Mouse (Mus musculus) limb, embryonic 10.5 days (tissue): ENCODE results near the gene Znrd1as. TPM values are rescaled to one million over a fixed set of nuclear protein-coding genes. Genes with fewer than 3 reads are reported as not detected.
"Not testable (repeated sequence)": the region's sequence is repeated elsewhere in the genome, so short reads cannot be mapped to it uniquely, and the experiment has no call there.

Experiments
- DNase-seq: peaks from one replicate; pipeline ENCODE4 v3.0.0-alpha.2; 2017; ENCODE audit warnings: low spot score
- H3K27ac ChIP-seq: fragments of 300-500 bp; sonication (generic); 2 replicates; pipeline ENCODE4 v1.5.1; 2016; ENCODE audit warnings: mild to moderate bottlenecking
- H3K27me3 ChIP-seq: fragments of 300-500 bp; sonication (generic); 2 replicates; pipeline ENCODE4 v1.6.1; 2016; ENCODE audit warnings: low read depth, mild to moderate bottlenecking; ENCODE audit not compliant: poor library complexity, severe bottlenecking
- H3K36me3 ChIP-seq: fragments of 300-500 bp; sonication (generic); 2 replicates; pipeline ENCODE4 v1.6.1; 2016; ENCODE audit warnings: mild to moderate bottlenecking, moderate library complexity
- H3K4me1 ChIP-seq: fragments of 300-500 bp; sonication (generic); 2 replicates; pipeline ENCODE4 v1.6.1; 2016
- H3K4me3 ChIP-seq: fragments of 300-500 bp; sonication (generic); 2 replicates; pipeline ENCODE4 v1.5.1; 2016; ENCODE audit warnings: mild to moderate bottlenecking, moderate library complexity
- H3K9me3 ChIP-seq: fragments of 300-500 bp; sonication (generic); replicated peaks from 2 replicates; pipeline ENCODE4 v1.6.1; 2016; ENCODE audit warnings: mild to moderate bottlenecking
- WGBS: fragments of 180-500 bp; shearing (Covaris S2); methylation state at CpG from one replicate; pipeline ENCODE4 v1.1.7; 2016; 5-methylcytosine and 5-hydroxymethylcytosine counted together
- polyA plus RNA-seq: library from polyadenylated mRNA; unstranded; fragments of >200 nt; fragmentation: Nextera tagmentation; extraction: Ambion mirVana; gene quantifications from 2 replicates; pipeline ENCODE4 v1.2.1, GENCODE M21; 2016

Znrd1as gene
- polyA plus RNA-seq, 1 experiment from 2014 or later: 9.5 TPM

GRCm38 (mm10) chr17:36961125-36961524, 2.7 kb downstream of the Znrd1as start:
- H3K9me3 ChIP-seq: no peaks in the 10 kb centered on the region
- peaks cover 8% of the 10 kb centered on the region for H3K36me3 ChIP-seq
- H3K27ac ChIP-seq: no peak overlapping the region
- no peaks in the 10 kb centered on the region for H3K27me3 ChIP-seq
- DNase-seq: no peak
- H3K4me3 ChIP-seq: no peak overlapping the region
- H3K4me1 ChIP-seq: peaks cover 12% of the 10 kb centered on the region
- WGBS: 79% methylated on average over 1 of the region's 1 CpGs

GRCm38 (mm10) chr17:36966875-36967274, 8.5 kb downstream of the Znrd1as start:
- no peak overlapping the region for H3K27ac ChIP-seq
- no peak for DNase-seq
- H3K9me3 ChIP-seq: no peaks in the 10 kb centered on the region
- H3K36me3 ChIP-seq: no peaks in the 10 kb centered on the region
- no peaks in the 10 kb centered on the region for H3K4me1 ChIP-seq
- 91% methylated on average over 1 of the region's 1 CpGs for WGBS
- H3K4me3 ChIP-seq: no peak overlapping the region
- no peaks in the 10 kb centered on the region for H3K27me3 ChIP-seq

- Histone ChIP-seq H3K27ac (no peak overlapping the region), H3K4me1 (no peaks in the 10 kb centered on the region), H3K9me3 (no peaks in the 10 kb centered on the region), H3K27me3 (no peaks in the 10 kb centered on the region), H3K36me3 (no peaks in the 10 kb centered on the region), H3K4me3 (no peak overlapping the region)
- no peak for DNase-seq
- WGBS: 81% methylated on average over 14 of the region's 14 CpGs
Measured at GRCm38 (mm10) chr17:36970316-36970890, 12.0 kb downstream of the Znrd1as start.

GRCm38 (mm10) chr17:36971172-36971850, 12.9 kb downstream of the Znrd1as start:
- no peaks in the 10 kb centered on the region for H3K36me3 ChIP-seq
- no peaks in the 10 kb centered on the region for H3K27me3 ChIP-seq
- 90% methylated on average over 6 of the region's 6 CpGs for WGBS
- no peaks in the 10 kb centered on the region for H3K4me1 ChIP-seq
- DNase-seq: no peak
- H3K4me3 ChIP-seq: no peak overlapping the region
- H3K9me3 ChIP-seq: no peaks in the 10 kb centered on the region
- H3K27ac ChIP-seq: no peak overlapping the region

- no peak for DNase-seq
- Histone ChIP-seq H3K27me3 (no peaks in the 10 kb centered on the region), H3K36me3 (no peaks in the 10 kb centered on the region), H3K4me3 (no peak overlapping the region), H3K9me3 (no peaks in the 10 kb centered on the region), H3K27ac (no peak overlapping the region), H3K4me1 (no peaks in the 10 kb centered on the region)
- 90% methylated on average over 3 of the region's 3 CpGs for WGBS
Measured at GRCm38 (mm10) chr17:36972791-36973190, 14.4 kb downstream of the Znrd1as start.

- 80% methylated on average over 8 of the region's 8 CpGs for WGBS
- Histone ChIP-seq H3K36me3 (no peaks in the 10 kb centered on the region), H3K4me1 (no peaks in the 10 kb centered on the region), H3K27ac (no peak overlapping the region), H3K4me3 (no peak overlapping the region), H3K9me3 (no peaks in the 10 kb centered on the region), H3K27me3 (no peaks in the 10 kb centered on the region)
- no peak for DNase-seq
Measured at GRCm38 (mm10) chr17:36973271-36973787, 14.9 kb downstream of the Znrd1as start.

GRCm38 (mm10) chr17:36981221-36981813, 22.9 kb downstream of the Znrd1as start, which contains the start of gene 2410137M14Rik:
Gene 2410137M14Rik (minus strand): TSS chr17:36981237.
- Histone ChIP-seq H3K27ac (peak within 1 kb of the TSS; percentile 56), H3K27me3 (no peaks in the 10 kb centered on the region; the same call in 1 of the 2 replicates), H3K36me3 (no peaks in the 10 kb centered on the region), H3K4me1 (peaks cover 21% of the 10 kb centered on the region), H3K4me3 (peak within 1 kb of the TSS; percentile 39), H3K9me3 (no peaks in the 10 kb centered on the region)
- WGBS: 13% methylated on average over 18 of the region's 18 CpGs
- DNase-seq: no peak

- WGBS: 3% methylated on average over 4 of the region's 4 CpGs
- no peaks in the 10 kb centered on the region for H3K36me3 ChIP-seq
- peaks cover 5% of the 10 kb centered on the region for H3K27me3 ChIP-seq
- no peak for DNase-seq
- peaks cover 21% of the 10 kb centered on the region for H3K4me1 ChIP-seq
- H3K27ac ChIP-seq: peak overlapping the region; percentile 56
- H3K4me3 ChIP-seq: peak overlapping the region; percentile 39
- no peaks in the 10 kb centered on the region for H3K9me3 ChIP-seq
Measured at GRCm38 (mm10) chr17:36981845-36982244, 23.5 kb downstream of the Znrd1as start.

GRCm38 (mm10) chr17:36982253-36983155, 24.1 kb downstream of the Znrd1as start:
- peaks cover 12% of the 10 kb centered on the region for H3K27me3 ChIP-seq
- WGBS: 18% methylated on average over 5 of the region's 5 CpGs
- peaks cover 21% of the 10 kb centered on the region for H3K4me1 ChIP-seq
- H3K4me3 ChIP-seq: no peak overlapping the region
- no peak overlapping the region for H3K27ac ChIP-seq
- no peaks in the 10 kb centered on the region for H3K36me3 ChIP-seq
- H3K9me3 ChIP-seq: no peaks in the 10 kb centered on the region
- DNase-seq: no peak

GRCm38 (mm10) chr17:36988475-36988874, 30.1 kb downstream of the Znrd1as start:
- no peak for DNase-seq

GRCm38 (mm10) chr17:36989437-36989836, 31.0 kb downstream of the Znrd1as start, which contains the start of gene H2-M5:
Gene H2-M5 (minus strand): TSS chr17:36989537.
- H3K4me3 ChIP-seq: peak within 1 kb of the TSS; percentile 20
- no peaks in the 10 kb centered on the region for H3K9me3 ChIP-seq
- H3K27me3 ChIP-seq: peaks cover 39% of the 10 kb centered on the region
- no peaks in the 10 kb centered on the region for H3K36me3 ChIP-seq
- H3K27ac ChIP-seq: no peak within 1 kb of the TSS
- WGBS: 27% methylated on average over 5 of the region's 5 CpGs
- no peak for DNase-seq
- peaks cover 4% of the 10 kb centered on the region; the same call in 1 of the 2 replicates for H3K4me1 ChIP-seq

More at GRCm38 (mm10) chr17:36988475-36988874, 30.1 kb downstream of the Znrd1as start:
- peaks cover 39% of the 10 kb centered on the region for H3K27me3 ChIP-seq
- H3K36me3 ChIP-seq: no peaks in the 10 kb centered on the region
- peaks cover 4% of the 10 kb centered on the region; the same call in 1 of the 2 replicates for H3K4me1 ChIP-seq
- no peak overlapping the region for H3K27ac ChIP-seq
- no peaks in the 10 kb centered on the region for H3K9me3 ChIP-seq
- 7% methylated on average over 24 of the region's 24 CpGs for WGBS
- H3K4me3 ChIP-seq: peak overlapping the region; percentile 20

- not testable (repeated sequence) for H3K27ac ChIP-seq, H3K4me1 ChIP-seq, H3K4me3 ChIP-seq, DNase-seq, H3K9me3 ChIP-seq, H3K36me3 ChIP-seq
- WGBS: 95% methylated on average over 6 of the region's 6 CpGs
- peaks cover 39% of the 10 kb centered on the region for H3K27me3 ChIP-seq
Measured at GRCm38 (mm10) chr17:36990630-36991029, 32.2 kb downstream of the Znrd1as start.
